Mouse (Mus musculus) lung, embryonic 16.5 days (tissue): ENCODE data around the gene Apbb2. TPM values are rescaled to one million over a fixed set of nuclear protein-coding genes. Genes with fewer than 3 reads are reported as not detected.

Source experiments
- ATAC-seq: fragments of 200-750 bp; cut with Nextera tagmentation; 2 replicates; pipeline ENCODE4 v1.8.0; 2017; ENCODE audit warnings: low read depth, mild to moderate bottlenecking, moderate library complexity
- H3K27ac ChIP-seq: fragments of 300-500 bp; sonication (generic); 2 replicates; pipeline ENCODE4 v1.5.1; 2014; ENCODE audit warnings: mild to moderate bottlenecking, control low read depth, low read length
- H3K27me3 ChIP-seq: fragments of 300-500 bp; sonication (generic); 2 replicates; pipeline ENCODE4 v1.6.1; 2014; ENCODE audit warnings: low read depth, low read length, mixed read lengths; ENCODE audit not compliant: control insufficient read depth, insufficient read depth
- H3K36me3 ChIP-seq: fragments of 300-500 bp; sonication (generic); 2 replicates; pipeline ENCODE4 v1.6.1; 2014; ENCODE audit warnings: low read length; ENCODE audit not compliant: control insufficient read depth, insufficient read depth
- H3K4me1 ChIP-seq: fragments of 300-500 bp; sonication (generic); replicated peaks from 2 replicates; pipeline ENCODE4 v1.6.1; 2014; ENCODE audit warnings: low read length, mixed read lengths; ENCODE audit not compliant: control insufficient read depth, insufficient read depth
- H3K4me2 ChIP-seq: fragments of 300-500 bp; sonication (generic); 2 replicates; pipeline ENCODE4 v1.6.1; 2014; ENCODE audit warnings: low read depth, low read length, control low read depth
- H3K4me3 ChIP-seq: fragments of 300-500 bp; sonication (generic); 2 replicates; pipeline ENCODE4 v1.5.1; 2014; ENCODE audit warnings: mild to moderate bottlenecking, low read length, control low read depth
- H3K9ac ChIP-seq: fragments of 300-500 bp; sonication (generic); 2 replicates; pipeline ENCODE4 v1.6.1; 2014; ENCODE audit warnings: low read length, control low read depth
- H3K9me3 ChIP-seq: fragments of 300-500 bp; sonication (generic); 2 replicates; pipeline ENCODE4 v1.6.1; 2016; ENCODE audit warnings: low read length; ENCODE audit not compliant: control insufficient read depth
- WGBS: fragments of 180-500 bp; shearing (Covaris S2); extraction: QIAGEN DNeasy Blood & Tissue Kit; methylation state at CpG from one replicate; pipeline ENCODE4 v1.1.7; 2014; 5-methylcytosine and 5-hydroxymethylcytosine counted together
- polyA plus RNA-seq: library from polyadenylated mRNA; unstranded; fragments of >200 nt; fragmentation: Nextera tagmentation; extraction: Ambion mirVana; gene quantifications from 2 replicates; pipeline ENCODE4 v1.2.1, GENCODE M21; 2015

Apbb2 gene
- polyA plus RNA-seq, 1 experiment from 2014 or later, result 56.7 TPM

DNA sequence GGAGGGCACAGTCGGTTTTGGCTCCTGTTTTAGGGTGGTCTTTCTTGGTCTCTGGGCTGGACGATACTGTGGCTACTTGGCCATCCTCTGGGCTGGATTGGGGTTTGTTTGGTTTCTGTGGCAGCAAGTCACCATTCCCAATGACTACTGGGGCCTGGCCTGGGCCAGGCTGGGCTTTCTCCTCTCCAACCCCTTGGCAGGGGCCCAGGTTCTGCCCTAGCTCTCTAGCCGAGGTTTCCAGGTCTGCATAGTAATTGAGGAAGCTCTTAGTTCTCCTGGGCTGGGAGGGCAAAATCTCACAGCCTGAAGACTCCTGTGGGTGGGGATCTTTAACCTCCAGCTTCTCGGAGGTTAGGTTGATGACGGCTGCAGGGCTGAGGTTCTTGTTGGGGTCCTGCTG, 167.0 kb downstream of the Apbb2 start:
- Histone ChIP-seq H3K4me3 (no peak overlapping the region), H3K9ac (no peak overlapping the region), H3K27me3 (no peaks in the 10 kb centered on the region), H3K27ac (no peak overlapping the region), H3K9me3 (no peaks in the 10 kb centered on the region), H3K36me3 (no peaks in the 10 kb centered on the region), H3K4me2 (no peak overlapping the region), H3K4me1 (peaks cover 7% of the 10 kb centered on the region)
- 76% methylated on average over 5 of the region's 5 CpGs for WGBS
- no peak for ATAC-seq

DNA sequence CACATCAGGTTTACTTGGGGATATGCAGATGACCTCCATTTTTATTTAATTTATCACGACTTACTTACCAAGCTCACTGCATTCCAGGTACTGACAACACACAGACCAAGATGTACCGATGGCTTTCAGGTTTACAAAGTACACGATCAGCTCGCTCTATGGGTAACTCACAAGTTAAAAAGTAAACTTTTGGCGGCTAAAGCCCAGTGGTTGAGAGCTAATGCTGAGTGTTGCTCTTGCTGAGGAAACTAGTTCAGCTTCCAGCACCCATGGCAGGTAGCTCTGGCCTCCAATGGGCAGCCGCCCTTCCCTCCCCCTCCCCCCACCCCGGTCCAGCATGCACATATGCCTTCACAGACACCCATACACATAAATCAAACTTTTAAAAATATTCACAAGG, 173.1 kb downstream of the Apbb2 start:
- H3K27me3 ChIP-seq, result no peaks in the 10 kb centered on the region
- WGBS, result 73% methylated on average over 7 of the region's 7 CpGs
- no peaks in the 10 kb centered on the region for H3K36me3 ChIP-seq
- H3K4me3 ChIP-seq, result no peak overlapping the region
- no peaks in the 10 kb centered on the region for H3K4me1 ChIP-seq
- no peak overlapping the region for H3K27ac ChIP-seq
- no peaks in the 10 kb centered on the region for H3K9me3 ChIP-seq
- no peak overlapping the region for H3K4me2 ChIP-seq
- no peak for ATAC-seq
- no peak overlapping the region for H3K9ac ChIP-seq

DNA sequence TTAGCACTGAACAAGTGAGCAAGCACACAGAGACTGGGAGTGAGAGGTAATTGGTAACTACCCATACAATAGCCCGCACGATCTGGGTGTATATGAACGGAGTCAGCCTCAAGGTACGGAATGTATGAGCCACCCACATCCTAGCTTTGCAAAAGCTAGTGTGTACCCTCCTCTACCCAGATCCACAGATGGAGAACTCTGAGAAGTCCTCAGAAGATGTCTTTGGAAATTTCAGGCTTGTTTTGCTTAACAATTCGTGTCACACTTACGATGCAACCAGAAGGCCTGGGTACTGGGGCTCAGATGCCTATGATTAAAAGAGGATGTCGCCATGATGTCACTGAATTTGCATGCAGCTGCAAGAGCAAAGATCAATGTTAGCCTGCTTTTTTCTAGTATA, 176.3 kb downstream of the Apbb2 start:
- no peak overlapping the region for H3K4me3 ChIP-seq
- H3K9me3 ChIP-seq, result no peaks in the 10 kb centered on the region
- WGBS, result 90% methylated on average over 7 of the region's 7 CpGs
- no peak overlapping the region for H3K27ac ChIP-seq
- no peaks in the 10 kb centered on the region for H3K4me1 ChIP-seq
- H3K36me3 ChIP-seq, result no peaks in the 10 kb centered on the region
- H3K27me3 ChIP-seq, result no peaks in the 10 kb centered on the region
- no peak overlapping the region for H3K4me2 ChIP-seq
- no peak overlapping the region for H3K9ac ChIP-seq
- ATAC-seq, result no peak

DNA sequence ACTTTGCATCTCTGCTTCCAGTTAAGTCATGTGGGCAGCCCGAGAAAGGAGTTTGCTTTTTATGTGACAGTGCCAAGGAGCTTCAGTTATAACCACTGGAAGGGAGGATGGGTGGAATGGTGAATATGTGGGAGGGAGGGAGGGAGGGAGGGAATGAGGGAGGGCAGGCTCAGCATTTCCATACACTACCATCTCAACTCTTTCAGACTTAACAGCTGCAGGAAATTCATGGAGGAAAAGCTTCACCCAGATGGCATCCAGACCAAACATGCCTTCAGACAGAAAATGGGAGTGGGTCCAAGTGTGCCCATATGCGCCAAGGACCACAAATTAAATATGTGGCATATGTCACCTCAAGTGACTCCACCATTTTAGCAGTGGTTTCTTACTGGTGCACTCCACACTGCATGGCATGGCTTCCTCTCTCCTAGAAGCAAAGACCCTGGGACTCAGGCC, 181.8 kb downstream of the Apbb2 start:
- H3K9me3 ChIP-seq, result no peaks in the 10 kb centered on the region
- no peak overlapping the region for H3K9ac ChIP-seq
- H3K27ac ChIP-seq, result no peak overlapping the region
- H3K27me3 ChIP-seq, result no peaks in the 10 kb centered on the region
- H3K4me2 ChIP-seq, result no peak overlapping the region
- no peak for ATAC-seq
- H3K4me1 ChIP-seq, result no peaks in the 10 kb centered on the region
- H3K36me3 ChIP-seq, result no peaks in the 10 kb centered on the region
- no peak overlapping the region for H3K4me3 ChIP-seq
- 71% methylated on average over 2 of the region's 2 CpGs for WGBS

DNA sequence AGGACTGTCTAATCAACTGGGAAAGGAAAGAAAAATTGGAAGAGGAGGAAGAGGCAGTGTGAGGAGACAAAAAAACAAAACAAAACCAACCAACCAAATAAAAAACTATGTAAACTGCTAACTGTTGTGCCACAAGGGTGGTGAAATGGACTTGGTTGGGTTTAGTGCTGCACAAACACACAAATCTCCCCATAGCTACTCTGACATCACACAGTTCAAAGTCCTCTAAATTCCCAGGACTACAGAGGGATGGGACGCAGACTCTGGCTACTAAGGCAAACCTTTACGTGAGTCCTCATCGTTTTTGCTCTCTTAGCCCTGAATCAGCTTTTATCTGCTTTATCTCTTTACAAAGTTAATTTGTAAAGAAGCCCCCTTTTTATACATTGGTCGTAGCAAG, 183.4 kb downstream of the Apbb2 start:
- Histone ChIP-seq H3K9ac (no peak overlapping the region), H3K36me3 (no peaks in the 10 kb centered on the region), H3K4me2 (no peak overlapping the region), H3K9me3 (no peaks in the 10 kb centered on the region), H3K4me1 (no peaks in the 10 kb centered on the region), H3K27me3 (no peaks in the 10 kb centered on the region), H3K27ac (no peak overlapping the region), H3K4me3 (no peak overlapping the region)
- no peak for ATAC-seq
- WGBS, result 92% methylated on average over 4 of the region's 4 CpGs

DNA sequence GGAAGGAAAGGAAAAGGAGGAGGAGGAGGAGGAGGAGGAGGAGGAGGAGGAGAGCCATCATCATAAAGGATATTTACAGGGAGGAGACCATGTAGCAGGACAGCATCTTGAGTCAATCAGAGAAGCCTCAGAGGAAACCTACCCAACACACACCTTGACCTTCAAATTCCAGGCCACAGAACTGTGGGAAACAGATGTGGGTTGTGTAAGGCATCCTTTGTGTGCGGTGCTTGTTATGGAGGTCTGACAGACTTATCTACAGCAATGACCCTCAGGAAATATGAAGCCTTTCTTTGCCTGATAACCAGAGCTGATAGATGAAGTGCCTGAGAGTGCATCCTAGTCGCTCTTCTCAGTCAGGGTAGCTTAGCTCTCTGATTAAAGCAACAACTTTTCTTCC, 189.5 kb downstream of the Apbb2 start:
- 32% methylated on average over 2 of the region's 2 CpGs for WGBS
- no peaks in the 10 kb centered on the region for H3K4me1 ChIP-seq
- no peaks in the 10 kb centered on the region for H3K9me3 ChIP-seq
- no peaks in the 10 kb centered on the region for H3K36me3 ChIP-seq
- no peak for ATAC-seq
- no peak overlapping the region for H3K4me3 ChIP-seq
- no peak overlapping the region for H3K27ac ChIP-seq
- no peaks in the 10 kb centered on the region for H3K27me3 ChIP-seq
- no peak overlapping the region for H3K9ac ChIP-seq
- no peak overlapping the region for H3K4me2 ChIP-seq

DNA sequence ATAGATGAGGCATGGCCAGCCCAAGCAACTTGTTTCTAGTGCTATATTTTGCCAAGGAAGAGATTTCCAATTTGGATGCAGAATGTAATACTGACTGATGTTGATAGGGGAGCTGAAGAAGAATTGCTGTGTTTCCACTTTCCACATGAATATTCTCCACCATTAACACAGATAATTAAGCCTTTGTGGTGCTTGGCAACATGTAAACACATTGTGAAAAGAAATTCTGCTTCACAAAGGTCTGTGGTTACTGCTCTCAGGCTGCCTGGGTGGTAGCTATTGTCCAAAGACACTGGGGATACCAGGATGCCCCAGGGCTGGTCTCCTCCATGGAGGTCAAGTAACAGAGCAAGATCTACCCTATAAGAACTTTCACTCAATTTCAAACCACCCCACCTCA, 190.5 kb downstream of the Apbb2 start:
- Histone ChIP-seq H3K27me3 (no peaks in the 10 kb centered on the region), H3K4me3 (no peak overlapping the region)
- ATAC-seq, result no peak

DNA sequence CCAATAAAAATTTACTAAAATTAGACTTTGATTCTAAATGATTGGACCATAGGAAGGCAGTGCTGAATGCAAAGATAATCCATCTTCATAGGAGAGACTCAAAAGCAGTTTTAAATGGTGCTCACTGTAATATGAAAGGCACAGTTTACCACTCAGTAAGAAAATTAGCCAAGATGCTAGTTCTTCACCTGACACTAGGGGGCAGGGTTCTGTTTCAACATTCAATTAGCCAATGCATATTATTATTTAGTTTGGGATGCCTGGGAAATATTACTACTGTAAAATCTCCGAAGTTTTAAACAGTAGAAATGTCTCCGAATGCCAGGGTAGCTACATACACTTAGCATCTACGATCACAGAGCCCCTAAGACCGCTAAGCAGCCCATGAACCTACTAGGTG, 194.7 kb downstream of the Apbb2 start:
- Histone ChIP-seq H3K27ac (no peak overlapping the region), H3K4me1 (no peaks in the 10 kb centered on the region), H3K9me3 (no peaks in the 10 kb centered on the region), H3K4me3 (no peak overlapping the region), H3K9ac (no peak overlapping the region), H3K27me3 (no peaks in the 10 kb centered on the region), H3K4me2 (no peak overlapping the region), H3K36me3 (no peaks in the 10 kb centered on the region)
- WGBS, result 63% methylated on average over 4 of the region's 4 CpGs
- ATAC-seq, result no peak

More for the DNA sequence above, 190.5 kb downstream of the Apbb2 start:
- Histone ChIP-seq H3K9ac (no peak overlapping the region), H3K4me1 (no peaks in the 10 kb centered on the region), H3K27ac (no peak overlapping the region), H3K4me2 (no peak overlapping the region), H3K36me3 (no peaks in the 10 kb centered on the region), H3K9me3 (no peaks in the 10 kb centered on the region)

DNA sequence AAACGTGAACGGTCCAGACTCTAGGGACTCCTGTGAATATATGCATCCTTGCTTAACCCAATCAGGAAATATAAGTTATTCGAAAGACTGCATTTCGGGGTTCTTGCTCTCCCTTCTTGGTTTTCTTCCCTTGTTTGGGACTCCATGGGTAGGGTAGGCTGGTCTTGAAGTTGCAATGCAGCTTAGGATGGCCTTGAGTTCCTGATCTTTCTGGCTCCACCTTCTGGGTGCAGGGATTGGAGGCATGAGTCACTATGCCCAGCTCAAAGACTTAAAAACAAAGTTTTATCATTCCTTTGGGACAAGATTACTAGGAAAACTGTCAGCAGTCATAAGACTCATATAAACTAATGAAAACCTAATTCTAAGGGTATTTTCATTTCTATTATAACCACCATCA, 195.1 kb downstream of the Apbb2 start:
- Histone ChIP-seq H3K4me3 (no peak overlapping the region), H3K9ac (no peak overlapping the region), H3K9me3 (no peaks in the 10 kb centered on the region), H3K27ac (no peak overlapping the region), H3K36me3 (no peaks in the 10 kb centered on the region), H3K4me1 (no peaks in the 10 kb centered on the region), H3K4me2 (no peak overlapping the region), H3K27me3 (no peaks in the 10 kb centered on the region)
- WGBS, result 88% methylated on average over 4 of the region's 4 CpGs
- no peak for ATAC-seq

DNA sequence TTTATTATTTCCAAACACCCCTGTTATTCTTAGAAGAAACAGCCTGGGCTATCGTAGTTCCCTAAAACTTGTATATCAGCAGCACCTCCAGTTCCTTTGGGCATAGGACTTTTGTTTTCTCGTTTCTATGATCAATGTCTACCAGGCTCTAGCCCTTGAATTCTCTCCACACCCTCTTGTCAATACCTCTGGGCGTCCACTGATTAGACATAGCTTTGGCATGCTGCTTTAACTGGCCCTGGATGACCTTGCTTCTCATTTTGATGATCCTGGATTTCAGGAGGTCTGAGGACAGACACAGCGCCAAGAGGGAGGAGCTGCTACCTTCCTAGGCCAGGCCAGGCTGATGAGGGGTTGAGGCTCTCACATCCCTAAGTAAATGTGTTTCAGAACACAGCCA, 196.6 kb downstream of the Apbb2 start:
- no peaks in the 10 kb centered on the region for H3K36me3 ChIP-seq

More for the DNA sequence above, 196.6 kb downstream of the Apbb2 start:
- H3K9me3 ChIP-seq, result no peaks in the 10 kb centered on the region
- no peak overlapping the region for H3K4me2 ChIP-seq
- ATAC-seq, result no peak
- 75% methylated on average over 4 of the region's 4 CpGs for WGBS
- H3K27me3 ChIP-seq, result no peaks in the 10 kb centered on the region
- H3K9ac ChIP-seq, result no peak overlapping the region
- H3K27ac ChIP-seq, result no peak overlapping the region
- no peak overlapping the region for H3K4me3 ChIP-seq
- H3K4me1 ChIP-seq, result no peaks in the 10 kb centered on the region
